Mouse (Mus musculus) lung, adult 2 months (tissue): ENCODE data around the gene Itgb8. TPM values are rescaled to one million over a fixed set of nuclear protein-coding genes. Genes with fewer than 3 reads are reported as not detected.

ENCODE experiments used
- DNase-seq: peaks from one replicate; pipeline ENCODE4 v3.0.0; 2022
- H3K4me1 ChIP-seq: fragments of 200-500 bp; 2 replicates; pipeline ENCODE4 v1.6.1; 2011; ENCODE audit warnings: low read length; ENCODE audit not compliant: control insufficient read depth, insufficient read depth
- H3K4me3 ChIP-seq: fragments of 200-500 bp; replicated peaks from 2 replicates; pipeline ENCODE3; 2011; ENCODE audit warnings: low read depth, mild to moderate bottlenecking, control low read depth, low read length; ENCODE audit errors: extremely low read depth
- CTCF ChIP-seq: fragments of 200-500 bp; IDR thresholded peaks from 2 replicates; pipeline ENCODE4 v1.5.1; 2011; ENCODE audit warnings: mild to moderate bottlenecking, low read length, control low read depth; ENCODE audit not compliant: insufficient read depth
- POLR2A ChIP-seq: fragments of 200-500 bp; IDR thresholded peaks from 2 replicates; pipeline ENCODE4 v1.6.1; 2011; ENCODE audit warnings: low read depth, mild to moderate bottlenecking, control low read depth, low read length, borderline replicate concordance; ENCODE audit errors: extremely low read depth
- WGBS: fragments of 180-500 bp; shearing (Covaris S2); methylation state at CpG from one replicate; pipeline ENCODE4 v1.1.7; 2018; 5-methylcytosine and 5-hydroxymethylcytosine counted together
- polyA plus RNA-seq: library from polyadenylated mRNA; depleted of rRNA; stranded (reverse); fragments of >200 nt; gene quantifications from 2 replicates; pipeline ENCODE4 v1.2.3, GENCODE M21; 2012

Gene Itgb8
- polyA plus RNA-seq, 1 experiment: 0.41 TPM

GRCm38 (mm10) chr12:119185441-119185840, 53.2 kb downstream of the Itgb8 start:
- Histone ChIP-seq H3K4me3 (no peak overlapping the region), H3K4me1 (no peaks in the 10 kb centered on the region)
- no peak for DNase-seq
- no peak for TF ChIP-seq CTCF
- TF ChIP-seq POLR2A: no peak
- 52% methylated on average over 1 of the region's 1 CpGs for WGBS

- H3K4me1 ChIP-seq: no peaks in the 10 kb centered on the region
These were observed 56.2 kb downstream of the Itgb8 start for GRCm38 (mm10) chr12:119182215-119182924.

GRCm38 (mm10) chr12:119176017-119176416, 62.6 kb downstream of the Itgb8 start:
- DNase-seq: no peak
- TF ChIP-seq POLR2A (no peak), CTCF (no peak)
- Histone ChIP-seq H3K4me1 (no peaks in the 10 kb centered on the region), H3K4me3 (no peak overlapping the region)
- 75% methylated on average over 2 of the region's 2 CpGs for WGBS

More at GRCm38 (mm10) chr12:119182215-119182924, 56.2 kb downstream of the Itgb8 start:
- TF ChIP-seq CTCF: no peak
- no peak for TF ChIP-seq POLR2A
- 66% methylated on average over 2 of the region's 2 CpGs for WGBS
- no peak for DNase-seq
- H3K4me3 ChIP-seq: no peak overlapping the region

GRCm38 (mm10) chr12:119169828-119170539, 68.6 kb downstream of the Itgb8 start:
- 42% methylated on average over 4 of the region's 4 CpGs for whole genome bisulfite sequencing
- DNase-seq: no peak
- Histone ChIP-seq H3K4me1 (no peaks in the 10 kb centered on the region), H3K4me3 (no peak overlapping the region)
- TF ChIP-seq CTCF (no peak), POLR2A (no peak)

GRCm38 (mm10) chr12:119169143-119169542, 69.5 kb downstream of the Itgb8 start:
- no peak overlapping the region for H3K4me3 ChIP-seq
- no peaks in the 10 kb centered on the region; the same call in none of the 2 replicates for H3K4me1 ChIP-seq
- TF ChIP-seq CTCF: no peak
- no peak for TF ChIP-seq POLR2A
- no peak for DNase-seq
- 54% methylated on average over 3 of the region's 3 CpGs for WGBS

GRCm38 (mm10) chr12:119165115-119165514, 73.5 kb downstream of the Itgb8 start:
- Histone ChIP-seq H3K4me3 (no peak overlapping the region), H3K4me1 (no peaks in the 10 kb centered on the region; the same call in none of the 2 replicates)
- no peak for DNase-seq
- 61% methylated on average over 2 of the region's 2 CpGs for WGBS
- TF ChIP-seq POLR2A (no peak), CTCF (no peak)

- 53% methylated on average over 1 of the region's 1 CpGs for WGBS
- H3K4me1 ChIP-seq: no peaks in the 10 kb centered on the region; the same call in none of the 2 replicates
- DNase-seq: no peak
- TF ChIP-seq POLR2A (no peak), CTCF (no peak)
- H3K4me3 ChIP-seq: no peak overlapping the region
These were observed 73.9 kb downstream of the Itgb8 start for GRCm38 (mm10) chr12:119164672-119165071.

GRCm38 (mm10) chr12:119164176-119164575, 74.4 kb downstream of the Itgb8 start:
- H3K4me3 ChIP-seq: no peak overlapping the region
- TF ChIP-seq CTCF (no peak), POLR2A (no peak)
- WGBS: 21% methylated on average over 1 of the region's 1 CpGs
- DNase-seq: no peak
- H3K4me1 ChIP-seq: no peaks in the 10 kb centered on the region; the same call in none of the 2 replicates

GRCm38 (mm10) chr12:119160786-119161185, 77.8 kb downstream of the Itgb8 start:
- Histone ChIP-seq H3K4me3 (no peak overlapping the region), H3K4me1 (no peaks in the 10 kb centered on the region; the same call in none of the 2 replicates)
- TF ChIP-seq CTCF: no peak
- TF ChIP-seq POLR2A: no peak
- no peak for DNase-seq

GRCm38 (mm10) chr12:119159254-119159933, 79.2 kb downstream of the Itgb8 start:
- TF ChIP-seq POLR2A (no peak), CTCF (no peak)
- Histone ChIP-seq H3K4me3 (no peak overlapping the region), H3K4me1 (no peaks in the 10 kb centered on the region; the same call in none of the 2 replicates)
- WGBS: 75% methylated on average over 4 of the region's 4 CpGs
- DNase-seq: no peak
